Mouse (Mus musculus) megakaryocyte, embryonic 14.5 days (primary cell): ENCODE measurements around the gene Edn2.

Experiments used
- FLI1 ChIP-seq: IDR thresholded peaks from 2 replicates; pipeline ENCODE4 v1.6.1; 2012; ENCODE audit warnings: low read length, inconsistent platforms, mixed read lengths
- GATA1 ChIP-seq: IDR thresholded peaks from 3 replicates; pipeline ENCODE4 v1.6.1; 2012; ENCODE audit warnings: mixed read lengths, low read length, inconsistent platforms, borderline replicate concordance

- TF ChIP-seq GATA1 (no peak), FLI1 (no peak)
Observed at GRCm38 (mm10) chr4:120188204-120188603, 27.2 kb downstream of the Edn2 start.
